Mouse (Mus musculus) frontal cortex, adult (tissue): ENCODE measurements around the gene Bcat2.
"Not testable (repeated sequence)": the region's sequence is repeated elsewhere in the genome, so short reads cannot be mapped to it uniquely, and the experiment has no call there.

ENCODE experiments used
- ATAC-seq: cut with Nextera tagmentation; 2 replicates; pipeline ENCODE4 v1.9.2; 2017; ENCODE audit warnings: mild to moderate bottlenecking, moderate library complexity, mixed read lengths; ENCODE audit not compliant: low TSS enrichment

The Bcat2 gene

DNA sequence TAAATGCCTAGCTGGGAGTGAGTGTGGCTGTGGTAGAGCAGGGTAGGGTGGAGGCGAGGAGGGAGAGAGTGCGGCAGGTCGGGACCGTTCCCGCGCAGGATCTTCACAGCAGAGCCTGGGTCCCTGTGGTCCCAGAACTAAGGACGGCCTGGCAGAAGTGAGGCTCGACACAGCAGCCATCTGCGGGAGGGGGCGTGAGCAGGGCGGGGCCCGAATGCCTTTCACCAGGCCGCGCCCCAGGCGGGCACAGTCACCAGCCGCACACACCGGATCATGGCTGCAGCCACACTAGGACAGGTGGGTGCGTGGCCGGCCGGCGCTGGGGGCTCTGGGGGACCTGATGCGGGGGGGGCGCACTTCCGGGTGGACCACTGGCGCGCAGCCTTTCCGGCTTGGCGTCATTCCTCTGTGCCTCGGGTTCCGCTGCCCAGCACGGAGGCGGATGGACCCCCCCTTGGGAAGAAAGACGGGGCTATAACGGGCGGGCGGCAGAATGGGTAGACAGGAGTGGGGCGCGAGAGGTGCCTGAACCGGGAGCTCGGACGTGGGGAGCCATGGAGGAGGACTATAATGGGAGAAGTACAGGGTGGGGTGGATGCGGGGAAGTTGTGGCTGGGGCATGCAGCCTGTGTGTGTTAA is at the start of gene Bcat2:
Gene Bcat2 (plus strand): TSS at position 51 of the 639 bp plus-strand sequence.
- ATAC-seq: peak; percentile 45; the same call in 1 of the 2 replicates

DNA sequence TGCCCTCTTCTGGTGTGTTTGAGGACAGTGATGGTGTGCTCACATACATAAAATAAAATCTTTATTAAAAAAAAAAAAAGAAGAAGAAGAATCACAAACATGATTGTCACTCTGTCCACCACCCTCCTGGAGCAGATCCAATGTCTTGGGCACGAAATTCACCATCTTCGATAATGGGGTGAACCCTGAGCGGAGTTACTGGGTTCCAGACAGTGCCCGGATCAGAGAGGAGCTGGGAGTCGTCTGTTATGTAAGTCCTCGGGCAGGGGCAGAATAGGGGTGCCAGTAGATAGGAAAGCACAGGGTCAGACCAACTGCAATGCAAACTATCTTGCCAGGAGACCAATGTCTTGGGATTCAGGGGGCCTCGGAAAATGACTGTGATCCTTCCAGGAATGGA is 49.3 kb upstream of the Bcat2 start:
- no peak for ATAC-seq

DNA sequence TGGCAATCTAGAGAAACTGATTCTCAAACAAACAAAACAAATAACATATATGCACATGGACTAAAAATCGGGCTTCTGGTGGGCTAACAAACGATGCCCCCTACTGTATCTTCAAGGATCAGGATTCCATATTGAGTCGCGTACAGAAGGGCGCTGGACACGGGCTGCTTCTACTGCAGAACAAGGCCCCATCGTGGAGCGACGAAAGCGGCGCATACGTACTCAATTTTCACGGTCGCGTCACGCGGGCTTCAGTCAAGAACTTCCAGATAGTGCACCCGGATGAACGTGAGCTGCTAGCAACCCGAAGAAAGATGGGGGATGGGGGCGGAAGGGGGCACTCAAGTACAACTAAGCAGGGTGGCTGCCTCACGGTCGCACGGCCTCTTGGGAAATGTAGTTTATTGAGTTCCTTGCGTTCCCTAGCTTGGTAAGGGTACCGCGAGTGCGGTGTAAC is 48.2 kb upstream of the Bcat2 start:
- ATAC-seq: peak; percentile 74

DNA sequence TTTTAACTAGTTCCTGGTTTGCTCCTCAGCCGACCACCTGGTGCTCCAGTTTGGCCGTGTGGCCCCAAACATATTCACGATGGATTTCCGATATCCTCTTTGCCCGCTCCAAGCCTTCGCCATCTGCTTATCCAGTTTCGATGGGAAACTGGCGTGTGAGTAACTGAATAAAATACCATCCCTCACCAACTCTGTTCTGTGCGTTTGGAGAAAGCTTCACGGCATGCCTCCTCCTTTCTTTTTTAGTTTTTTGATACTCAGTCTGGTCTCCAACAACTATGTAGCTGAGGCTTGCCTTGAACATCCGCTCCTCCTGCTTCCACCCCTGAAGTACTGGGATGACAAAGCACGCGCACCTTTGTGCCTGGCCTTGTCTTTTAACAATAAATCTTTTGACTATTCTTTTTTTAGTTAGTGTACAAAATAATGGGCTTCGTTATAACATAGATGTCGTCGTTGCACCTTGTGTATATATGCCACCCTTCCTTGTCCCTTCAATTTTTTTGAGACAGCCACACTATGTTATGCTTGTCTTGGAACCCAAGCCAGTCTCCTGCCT is 47.7 kb upstream of the Bcat2 start:
- ATAC-seq: no peak

DNA sequence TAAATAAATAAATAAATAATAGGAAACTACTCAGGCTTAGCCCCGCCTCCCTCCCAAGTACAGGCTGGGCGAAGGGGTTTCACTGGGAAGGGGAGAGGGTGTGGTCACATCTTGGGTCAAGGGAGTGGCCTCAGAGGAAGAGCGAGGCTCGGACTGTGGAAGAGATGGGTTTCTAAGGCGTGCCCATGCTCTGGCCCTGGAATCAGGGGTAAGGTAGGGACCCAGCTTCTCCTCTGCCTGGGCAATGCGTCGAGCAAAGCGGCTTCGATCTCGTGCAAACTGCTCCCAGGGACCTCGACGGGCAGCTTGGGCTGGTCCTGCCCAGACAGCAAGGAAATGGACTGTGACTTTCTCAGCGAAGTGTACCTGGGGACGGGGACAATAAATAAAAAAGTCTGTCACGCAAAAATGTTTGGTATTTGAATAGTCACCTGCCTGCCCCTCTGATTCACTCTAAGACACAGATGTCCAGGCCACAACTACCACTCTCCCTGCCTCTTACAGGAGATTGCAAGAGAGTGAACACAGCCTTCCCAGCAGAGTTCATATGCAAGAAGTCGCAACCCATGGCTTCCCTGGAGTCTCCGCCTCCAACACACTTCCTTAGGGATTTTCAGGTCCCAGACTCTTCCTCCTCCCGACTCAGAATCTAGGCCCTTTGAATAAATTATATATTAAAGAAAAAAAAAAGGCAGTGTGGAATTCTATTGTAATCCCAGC is 46.8 kb upstream of the Bcat2 start:
- ATAC-seq: no peak

DNA sequence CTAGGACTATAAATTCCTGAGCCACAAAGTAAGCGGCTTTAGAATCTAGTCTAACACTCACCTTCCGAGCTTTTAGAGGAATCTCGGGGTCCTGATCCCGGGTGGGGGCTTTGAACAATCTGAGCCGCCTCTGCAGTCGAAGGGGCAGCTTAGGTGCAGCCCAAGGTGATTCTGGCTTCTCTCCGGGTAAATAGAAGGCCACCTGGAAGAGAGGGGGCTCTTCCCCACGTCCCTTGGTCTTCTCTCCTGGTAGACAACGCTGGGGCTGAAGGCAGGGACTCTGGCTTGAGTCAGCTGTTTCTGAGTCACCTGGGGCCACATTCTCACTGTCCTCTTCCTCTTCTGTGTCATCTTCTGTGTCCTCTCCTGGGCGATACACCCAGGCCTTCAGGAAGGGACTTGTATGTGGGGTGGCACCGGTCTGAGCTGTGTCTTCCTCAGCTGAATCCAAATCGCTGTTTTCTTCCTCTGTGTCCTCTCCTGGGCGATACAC is 46.2 kb upstream of the Bcat2 start:
- ATAC-seq: no peak

DNA sequence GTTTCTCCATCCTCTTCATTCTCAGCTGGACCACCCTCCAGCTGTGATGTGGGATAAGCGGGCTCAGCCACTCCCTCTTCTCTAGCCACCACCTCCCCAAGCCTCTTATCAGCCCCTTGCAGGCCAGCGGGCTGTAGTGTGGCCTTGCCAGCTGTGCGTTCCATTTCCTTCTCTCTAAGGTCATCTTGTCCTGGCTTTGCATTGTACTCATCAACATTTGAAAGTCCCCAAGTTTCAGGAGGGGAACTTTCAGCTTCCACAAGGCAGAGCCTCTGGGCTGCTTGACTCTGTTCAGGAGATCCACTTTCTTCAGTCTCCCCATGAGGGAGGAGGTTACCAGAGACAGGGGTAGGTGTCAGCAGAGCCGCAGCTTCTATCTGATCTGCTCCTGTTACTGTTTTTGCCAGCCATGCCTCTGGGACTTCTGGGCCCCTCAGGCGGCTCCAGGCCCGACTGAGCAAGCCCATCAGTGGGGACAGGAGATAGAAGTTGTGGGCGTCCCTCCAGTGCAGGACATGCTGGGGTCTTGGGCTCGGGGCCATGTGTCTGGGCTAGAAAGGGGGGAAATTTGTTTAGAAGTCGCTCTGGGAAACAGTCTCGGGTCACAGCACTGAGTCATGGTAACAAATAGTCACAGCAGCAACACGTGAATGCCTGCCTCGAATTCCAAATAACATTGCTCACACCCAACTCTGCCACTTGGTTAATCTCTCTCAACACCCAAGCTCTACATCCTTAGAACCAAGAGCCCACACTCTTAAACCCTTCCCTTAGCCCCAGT is 44.9 kb upstream of the Bcat2 start:
- ATAC-seq: no peak

DNA sequence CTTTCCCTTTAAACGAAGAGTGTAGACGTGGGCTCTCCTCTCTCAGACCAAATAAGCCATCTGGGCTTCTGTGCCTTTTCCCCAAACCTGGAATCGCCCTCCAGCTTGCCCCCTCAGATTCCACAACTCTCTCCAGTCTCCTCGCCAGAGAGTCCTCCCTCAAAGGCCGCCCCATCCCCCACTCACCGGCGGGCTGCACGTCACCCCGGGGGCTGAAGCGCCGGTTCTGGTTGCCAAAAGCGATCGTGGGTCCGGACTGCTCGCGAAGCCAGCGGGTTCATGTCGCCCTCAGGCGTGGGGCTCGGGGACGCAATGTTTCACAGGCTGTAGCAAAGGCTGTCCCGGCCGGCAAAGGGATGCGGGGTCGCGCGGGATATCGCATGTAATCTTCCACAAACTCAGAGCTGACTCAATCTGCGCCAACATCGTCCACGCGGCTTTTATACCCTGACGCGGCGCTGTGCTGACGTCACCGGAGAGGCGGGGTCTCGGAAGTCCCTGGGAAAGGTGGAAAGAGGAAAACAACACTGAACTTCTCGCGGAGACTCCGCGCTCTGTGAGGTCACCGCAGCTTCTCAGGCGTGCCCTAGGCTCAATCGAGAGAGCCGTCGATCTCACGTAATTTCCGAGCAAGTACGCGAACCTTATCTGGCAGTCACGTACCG is 44.0 kb upstream of the Bcat2 start, which contains the start of the genes Ppp1r15a and Plekha4:
Gene Ppp1r15a (minus strand): TSS at position 460 of the 665 bp plus-strand sequence.
Gene Plekha4 (plus strand): TSS at position 522 of the 665 bp plus-strand sequence.
- peak; percentile 71 for ATAC-seq

DNA sequence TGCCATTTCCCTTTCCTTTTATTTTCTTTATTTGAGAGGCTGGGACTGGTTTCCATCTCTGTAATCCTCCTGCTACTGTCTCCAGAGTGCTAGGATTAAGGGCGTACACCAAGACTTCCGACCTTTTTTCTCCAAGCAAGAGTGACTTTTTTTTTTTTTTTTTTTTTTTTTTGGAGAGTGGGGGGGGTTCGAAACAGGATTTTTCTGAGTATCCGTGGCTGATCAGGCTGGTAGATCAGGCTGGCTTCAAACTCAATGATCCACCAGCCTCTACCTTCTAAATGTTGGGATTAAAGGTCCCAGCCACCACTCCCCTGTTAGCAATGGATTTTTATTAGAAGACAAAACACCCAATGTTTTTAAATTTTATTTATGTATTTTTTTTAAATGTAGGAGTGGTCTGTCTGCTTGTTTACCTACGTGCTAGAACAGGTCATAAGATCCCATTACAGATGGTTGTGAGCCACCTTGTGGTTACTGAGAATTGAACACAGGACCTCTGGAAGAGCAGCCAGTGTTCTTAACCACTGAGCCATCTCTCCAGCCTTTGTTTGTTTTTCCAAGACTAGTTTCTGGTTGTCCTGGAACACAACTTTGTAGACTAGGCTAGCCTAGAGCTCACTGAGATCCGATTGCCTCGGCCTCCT is 43.4 kb upstream of the Bcat2 start:
- ATAC-seq: no peak

DNA sequence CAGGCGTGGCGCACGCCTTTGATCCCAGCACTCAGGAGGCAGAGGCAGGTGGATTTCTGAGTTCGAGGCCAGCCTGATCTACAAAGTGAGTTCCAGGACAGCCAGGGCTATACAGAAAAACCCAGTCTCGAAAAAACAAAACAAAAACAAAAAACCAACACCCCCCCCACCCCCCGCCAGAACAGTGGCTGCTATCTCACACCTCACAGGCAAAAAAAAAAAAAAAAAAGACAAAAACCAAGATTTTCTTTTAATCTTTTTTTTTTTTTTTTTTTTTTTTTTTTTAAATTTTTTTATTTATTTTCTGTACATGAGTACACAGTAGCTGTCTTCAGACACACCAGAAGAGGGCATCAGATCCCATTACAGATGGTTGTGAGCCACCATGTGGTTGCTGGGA is 42.8 kb upstream of the Bcat2 start:
- ATAC-seq: not testable (repeated sequence)

DNA sequence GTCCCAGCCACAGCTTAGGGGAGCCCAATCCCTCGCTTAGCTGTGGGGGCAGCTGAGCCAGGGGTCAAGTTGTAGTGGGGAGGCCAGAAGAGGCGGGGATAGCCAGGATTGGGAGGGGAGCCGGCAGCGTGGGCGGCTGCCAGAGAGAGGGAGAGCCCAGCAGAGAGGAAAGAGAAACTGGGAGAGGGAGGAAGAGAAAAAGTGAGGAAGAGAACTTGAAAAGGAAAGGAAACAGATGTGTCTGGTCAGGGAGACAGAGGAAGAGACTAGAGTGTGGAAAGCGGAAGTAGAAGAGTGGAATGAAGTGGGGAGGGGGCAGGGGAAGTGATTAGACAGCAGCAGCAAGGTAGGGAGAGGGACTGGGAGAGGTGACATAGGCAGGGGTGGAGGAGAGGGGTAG is 40.5 kb upstream of the Bcat2 start:
- no peak for ATAC-seq

DNA sequence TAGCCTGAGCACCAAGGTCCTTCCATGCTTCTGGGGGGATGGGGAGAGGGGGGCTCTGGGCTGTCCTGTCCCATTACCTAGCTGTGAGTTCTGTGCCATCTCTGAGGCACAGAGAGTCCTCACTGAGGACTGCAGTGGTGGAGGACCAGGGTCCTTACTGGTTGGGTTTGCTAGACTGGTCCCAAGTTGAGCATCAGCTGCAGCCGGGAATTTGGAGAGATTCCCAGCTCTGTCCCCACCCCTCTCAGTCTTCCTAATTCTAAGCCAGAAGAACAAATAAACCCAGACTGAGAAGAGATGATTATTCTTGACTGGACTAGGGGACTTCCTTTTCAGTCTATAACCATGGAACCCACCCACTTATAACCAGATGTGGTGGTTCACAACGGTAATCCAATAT is 39.3 kb upstream of the Bcat2 start:
- ATAC-seq: no peak

DNA sequence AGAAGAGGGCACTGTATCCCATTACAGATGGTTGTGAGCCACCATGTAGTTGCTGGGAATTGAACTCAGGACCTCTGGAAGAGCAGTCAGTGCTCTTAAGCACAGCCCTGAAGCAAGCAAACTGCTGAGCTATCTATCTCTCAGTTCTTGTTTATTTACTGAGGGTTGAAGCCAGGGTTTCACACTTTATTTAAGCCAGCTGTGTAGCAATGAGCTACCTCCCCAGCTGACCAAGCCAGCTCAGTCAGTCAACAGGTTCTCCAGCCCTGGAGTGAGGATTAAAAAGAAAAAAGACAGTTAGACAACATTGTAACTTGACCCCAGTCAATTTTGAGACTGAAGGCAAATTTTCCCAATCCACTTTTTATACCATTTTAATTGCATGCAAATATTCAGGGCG is 34.3 kb upstream of the Bcat2 start:
- ATAC-seq: no peak

DNA sequence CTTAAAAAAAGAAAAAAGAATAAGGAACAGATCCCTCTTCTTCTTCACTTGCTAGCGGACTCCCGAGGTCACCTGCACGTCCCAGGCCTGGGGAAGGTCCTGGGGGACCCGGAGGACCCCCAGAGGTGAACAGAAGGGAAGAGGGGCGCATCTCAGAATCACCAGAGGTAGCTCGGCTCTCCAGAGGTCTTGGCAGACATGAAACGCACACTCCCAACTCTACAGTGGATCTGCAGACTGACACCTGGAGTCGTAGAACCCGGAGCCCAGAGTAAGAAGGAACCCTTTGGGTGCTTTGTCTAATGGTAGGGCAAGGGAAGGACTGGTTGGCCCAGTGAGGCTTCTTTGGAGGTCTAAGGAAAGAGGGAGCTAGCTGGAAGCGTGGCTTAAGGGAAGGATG is 32.4 kb upstream of the Bcat2 start:
- no peak for ATAC-seq

DNA sequence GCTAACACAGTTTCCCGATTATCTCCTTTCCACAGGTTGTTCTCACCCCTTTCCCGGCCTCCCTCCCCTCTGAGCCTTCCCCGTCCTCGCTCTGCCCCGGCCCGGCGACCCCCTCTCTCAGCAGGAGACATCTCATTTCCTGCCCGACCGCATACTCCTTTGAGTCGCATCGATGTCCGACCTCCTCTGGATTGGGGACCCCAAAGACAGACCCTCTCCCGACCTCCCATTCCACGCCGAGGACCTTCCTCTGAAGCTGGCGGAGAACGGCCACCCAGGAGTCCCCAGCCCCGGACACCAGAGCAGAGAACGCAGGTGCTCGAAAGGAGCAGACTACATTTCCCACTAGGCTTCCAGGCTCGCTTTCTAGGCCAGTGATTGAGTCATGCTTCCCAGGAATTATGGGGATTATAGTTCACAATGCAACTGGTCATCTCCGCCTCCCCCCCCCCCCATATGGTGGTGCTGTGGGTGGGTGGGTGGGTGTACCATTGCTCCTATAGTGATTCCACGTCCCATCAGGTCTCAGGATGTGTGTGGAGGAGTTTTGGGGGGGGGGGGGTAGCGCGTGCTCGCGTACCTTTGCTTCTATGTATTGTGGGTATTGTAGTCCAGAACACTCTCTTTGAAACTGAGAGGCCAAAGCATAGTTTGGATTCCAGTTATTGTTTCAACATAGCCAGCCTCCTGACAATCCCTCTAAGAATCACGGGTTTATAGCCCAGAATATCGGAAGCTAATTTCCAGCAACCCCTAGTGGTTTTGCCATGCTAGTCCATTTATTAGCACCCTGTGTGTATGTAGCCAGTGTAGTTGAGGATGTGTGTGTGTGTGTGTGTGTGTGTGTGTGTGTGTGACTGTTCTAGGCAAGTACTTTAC is 31.6 kb upstream of the Bcat2 start:
- peak; percentile 81 for ATAC-seq

DNA sequence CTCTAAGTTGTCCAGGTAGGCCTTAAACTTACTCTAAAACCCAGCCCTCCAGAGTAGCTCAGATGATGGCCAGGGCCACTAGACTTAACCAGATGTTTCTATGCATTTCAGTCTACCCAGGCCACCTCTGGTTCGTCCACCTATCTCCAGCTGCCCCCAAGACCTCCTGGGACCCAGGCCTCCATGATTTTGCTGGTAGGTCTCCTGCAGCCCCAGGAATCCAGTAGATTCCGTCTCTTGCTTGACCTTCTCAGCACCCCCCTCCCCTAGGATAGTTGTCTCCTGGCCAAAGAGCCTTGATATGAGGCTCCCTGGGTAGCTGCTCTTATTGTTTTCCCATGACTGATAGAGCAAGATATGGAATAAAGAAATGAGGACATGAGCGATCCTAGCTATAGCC is 30.9 kb upstream of the Bcat2 start:
- no peak for ATAC-seq

DNA sequence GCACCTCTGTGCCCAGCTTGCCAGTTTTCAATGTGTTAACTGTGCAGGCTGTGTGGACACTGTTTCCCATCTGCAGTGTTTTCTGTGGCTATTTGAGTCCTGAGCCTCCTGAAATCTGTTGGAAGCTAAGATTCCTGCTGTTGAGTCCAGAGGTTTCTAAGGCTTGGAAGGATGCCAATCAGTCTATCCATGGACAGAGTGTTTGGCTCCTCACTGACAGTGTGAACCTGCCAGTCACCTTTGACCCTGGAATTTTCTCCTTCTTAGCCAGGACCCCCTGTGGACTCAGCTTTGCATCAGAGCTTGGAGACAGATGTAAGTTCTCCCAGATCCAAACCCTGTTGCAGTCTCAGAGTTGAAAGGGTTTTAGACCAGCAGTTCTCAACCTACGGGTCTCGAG is 29.7 kb upstream of the Bcat2 start:
- ATAC-seq: no peak

DNA sequence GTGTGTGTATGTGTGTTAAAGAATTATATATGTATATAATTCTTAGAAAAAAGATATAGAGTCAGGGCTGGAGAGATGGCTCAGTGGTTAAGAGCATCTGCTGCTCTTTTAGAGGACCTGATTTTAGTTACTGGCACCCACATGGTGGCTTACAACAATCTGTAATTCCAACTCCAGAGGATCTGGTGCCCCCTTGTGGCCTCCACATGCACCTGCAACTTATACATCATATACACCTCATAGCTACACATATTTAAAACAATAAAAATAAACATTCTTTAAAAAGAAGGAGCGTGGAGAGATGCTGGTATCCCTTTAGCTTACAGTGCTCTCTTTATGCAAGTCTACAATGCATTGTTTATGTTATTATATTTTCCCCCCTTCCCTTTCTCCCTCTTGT is 25.4 kb upstream of the Bcat2 start:
- ATAC-seq: no peak

DNA sequence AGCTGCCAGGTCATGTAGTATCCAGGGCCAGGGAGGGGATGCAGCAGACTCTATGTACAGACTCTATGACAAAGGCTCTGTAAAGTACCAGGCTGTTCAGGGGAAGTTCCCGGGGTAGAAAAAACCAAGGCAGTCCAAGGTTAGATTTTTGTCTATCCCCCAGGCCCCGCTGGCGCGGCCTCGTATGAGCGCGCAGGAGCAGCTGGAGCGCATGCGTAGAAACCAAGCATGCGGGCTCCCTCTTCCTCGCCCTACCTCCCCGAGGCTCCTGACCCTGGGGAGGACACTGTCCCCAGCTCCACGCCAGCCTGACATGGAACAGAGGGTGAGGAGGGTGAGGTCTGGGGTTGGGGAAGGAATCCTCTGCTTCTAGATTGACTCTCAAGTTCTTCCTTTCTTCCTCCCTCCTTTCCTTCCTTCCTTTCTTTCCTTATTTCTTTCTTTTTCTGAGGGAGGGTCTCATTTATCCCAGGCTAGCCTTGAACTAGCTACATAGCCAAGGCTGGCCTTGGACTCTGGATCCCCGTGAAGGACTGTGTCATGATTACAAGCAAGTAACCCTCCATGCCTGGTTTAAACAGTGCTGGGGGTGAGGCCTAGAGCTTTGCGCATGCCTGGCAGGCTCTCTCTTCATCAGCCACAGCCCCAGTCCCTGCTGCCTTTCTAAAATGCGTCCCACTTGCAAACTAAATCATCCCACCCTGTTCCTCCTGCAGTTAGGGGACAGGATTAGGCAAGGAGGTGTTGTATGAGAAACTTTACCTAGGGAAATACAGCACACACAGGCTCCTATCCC is 20.1 kb upstream of the Bcat2 start:
- ATAC-seq: no peak
